Mouse (Mus musculus) left cerebral cortex, adult 8-10 months (tissue): ENCODE data around the gene Tunar. TPM values are rescaled to one million over a fixed set of nuclear protein-coding genes. Genes with fewer than 3 reads are reported as not detected.

ENCODE experiments used
- DNase-seq, 2 experiments: peaks; one replicate each; pipeline ENCODE4 v3.0.0; 2022; ENCODE audit warnings: low spot score in 2 of 2
- total RNA-seq, 4 experiments: library from RNA; stranded (reverse); gene quantifications; 2 replicates each; pipeline ENCODE4 v1.2.4; 2022

Tunar gene
- total RNA-seq = 10 to 100 TPM in 1 of 4 experiments, 1 to 10 TPM in 3; 9.0 to 10.2 (median 9.4) TPM

DNA sequence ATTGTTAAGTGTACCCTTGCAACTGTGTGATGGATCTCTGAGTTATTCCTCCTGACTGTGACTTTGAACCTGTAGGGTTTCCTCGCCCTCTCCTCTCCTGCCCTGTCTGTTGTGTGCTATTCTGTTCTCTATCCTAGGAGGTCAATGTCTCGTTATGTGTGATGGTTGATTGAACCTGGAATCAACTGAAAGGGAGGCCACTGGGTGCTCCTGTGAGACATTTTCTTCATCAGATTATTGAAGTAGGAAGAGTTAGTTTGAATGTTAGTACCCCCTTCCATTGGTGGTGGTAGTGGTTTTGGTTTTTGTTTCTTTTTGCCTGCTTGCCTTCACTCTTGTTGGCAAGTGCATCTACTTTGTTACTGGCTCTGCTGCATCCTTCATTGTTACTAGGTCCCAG is at the start of gene Tunar:
Gene Tunar (plus strand): TSS at position 301 of the 400 bp plus-strand sequence.
- DNase-seq = no peak

DNA sequence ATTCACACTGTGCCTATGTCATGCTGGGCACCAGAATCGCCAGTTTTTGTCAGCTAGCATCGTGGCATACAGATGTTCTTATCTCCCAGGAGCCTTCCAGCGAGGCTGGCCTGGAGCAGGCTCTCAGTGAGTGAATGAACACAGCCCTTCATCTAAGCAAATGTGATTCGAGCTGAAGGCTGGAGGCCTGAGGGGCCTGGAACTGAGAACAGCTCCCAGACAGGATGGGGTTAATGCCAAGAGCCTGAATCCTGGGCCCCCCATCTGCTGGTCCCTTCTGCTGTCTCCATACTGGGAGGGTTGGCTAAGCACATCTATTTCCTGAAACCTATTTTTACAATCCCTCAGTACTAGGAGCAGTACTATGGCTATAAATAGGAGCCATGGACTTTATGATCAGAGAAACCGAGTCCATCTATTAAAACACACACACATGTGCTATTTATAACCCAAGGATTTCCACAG is 21.1 kb upstream of the Tunar start:
- no peak for DNase-seq

DNA sequence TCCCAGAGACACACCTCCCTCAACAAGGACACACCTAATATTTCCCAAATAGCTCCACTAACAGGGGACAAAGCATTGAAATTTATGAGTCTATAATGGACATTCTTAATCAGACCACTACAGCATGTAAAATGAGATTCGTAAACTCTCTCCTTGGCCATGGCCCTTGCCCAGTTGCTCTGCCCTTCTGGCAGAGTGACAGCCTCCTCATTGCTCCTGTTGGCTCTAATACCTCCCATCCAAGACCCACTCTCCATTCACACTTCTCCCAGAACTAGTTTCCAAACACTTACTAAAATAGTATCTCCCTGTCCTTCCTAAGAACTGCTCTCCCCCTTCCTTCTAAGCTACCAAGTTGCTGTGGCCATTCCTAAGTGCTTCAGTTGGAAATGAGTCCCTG is 19.3 kb upstream of the Tunar start:
- no peak for DNase-seq

DNA sequence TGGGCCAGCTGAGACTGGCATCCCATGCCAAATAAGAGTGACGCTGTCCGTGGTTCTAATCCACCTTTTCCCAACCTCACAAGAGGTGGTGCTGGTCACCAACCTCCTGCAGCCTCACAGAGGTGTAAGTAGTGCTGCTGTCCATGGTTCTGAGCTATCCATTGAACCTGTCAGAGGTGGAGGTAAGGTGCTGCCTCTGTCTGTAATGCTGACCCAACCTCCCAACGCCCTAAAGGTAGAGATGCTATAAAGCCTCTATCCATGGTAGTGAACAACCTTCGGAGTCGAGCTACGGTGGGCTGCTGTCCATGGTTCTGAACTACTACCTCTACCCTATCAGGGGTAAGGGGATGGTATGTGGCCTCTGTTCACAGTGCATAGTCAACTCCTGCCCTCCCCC is 11.5 kb upstream of the Tunar start:
- DNase-seq = no peak

DNA sequence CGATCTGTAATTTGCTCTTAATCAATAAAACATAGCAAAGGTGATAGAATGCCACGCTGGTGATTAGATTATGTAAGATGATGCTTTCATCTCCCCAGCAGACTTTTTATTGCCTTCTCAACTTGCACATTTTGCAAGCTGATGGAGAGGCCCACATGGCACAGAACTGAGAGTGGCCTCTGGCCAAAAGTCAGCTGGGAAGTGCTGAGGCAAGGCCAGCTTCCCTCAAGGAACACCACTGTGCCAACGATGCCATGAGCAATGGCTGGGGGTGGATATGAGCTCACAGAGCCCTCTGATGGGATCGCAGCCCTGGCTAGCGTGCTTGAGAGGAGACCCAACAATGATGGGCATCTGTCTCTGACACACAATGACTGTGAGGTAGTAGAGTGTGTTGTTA is 6.6 kb upstream of the Tunar start:
- DNase-seq = no peak

DNA sequence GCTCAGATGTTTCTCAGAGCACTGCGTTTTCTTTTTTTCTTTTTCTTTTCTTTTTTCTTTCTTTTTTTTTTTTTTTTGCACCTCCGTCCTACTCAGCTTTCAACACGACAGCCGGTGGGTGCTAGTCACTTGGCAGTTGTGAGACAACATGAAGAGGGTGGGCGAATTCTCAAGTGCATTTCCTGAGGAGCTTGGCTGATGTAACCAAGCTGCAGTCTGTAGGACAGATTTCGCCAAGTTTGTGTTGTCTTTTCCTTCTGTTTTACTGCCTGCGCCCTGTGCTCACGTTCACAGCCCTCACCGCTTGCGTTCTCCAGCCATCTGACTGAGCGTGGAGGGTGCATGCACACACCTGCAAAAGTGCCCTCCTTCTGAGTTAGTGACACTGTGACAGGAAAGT is 5.3 kb upstream of the Tunar start:
- peak in 1 of 2 experiments; percentile 87 for DNase-seq

DNA sequence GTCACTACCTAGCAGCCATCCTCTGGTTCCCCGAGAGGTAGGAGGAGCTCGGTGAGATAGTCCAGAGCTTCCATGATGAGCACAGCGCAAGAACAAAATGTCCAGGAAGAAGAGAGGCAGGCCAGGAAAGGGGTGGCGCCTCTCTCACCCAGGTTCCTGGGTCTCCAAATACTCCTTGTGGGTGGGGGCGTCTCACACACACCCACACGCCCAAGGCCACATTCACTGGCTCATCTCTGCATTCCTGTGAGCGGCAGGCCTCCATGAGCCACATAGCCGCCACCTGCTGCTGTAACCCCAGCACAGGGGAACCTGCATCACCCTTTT is 2.4 kb downstream of the Tunar start:
- DNase-seq = peak in 1 of 2 experiments; percentile 22

DNA sequence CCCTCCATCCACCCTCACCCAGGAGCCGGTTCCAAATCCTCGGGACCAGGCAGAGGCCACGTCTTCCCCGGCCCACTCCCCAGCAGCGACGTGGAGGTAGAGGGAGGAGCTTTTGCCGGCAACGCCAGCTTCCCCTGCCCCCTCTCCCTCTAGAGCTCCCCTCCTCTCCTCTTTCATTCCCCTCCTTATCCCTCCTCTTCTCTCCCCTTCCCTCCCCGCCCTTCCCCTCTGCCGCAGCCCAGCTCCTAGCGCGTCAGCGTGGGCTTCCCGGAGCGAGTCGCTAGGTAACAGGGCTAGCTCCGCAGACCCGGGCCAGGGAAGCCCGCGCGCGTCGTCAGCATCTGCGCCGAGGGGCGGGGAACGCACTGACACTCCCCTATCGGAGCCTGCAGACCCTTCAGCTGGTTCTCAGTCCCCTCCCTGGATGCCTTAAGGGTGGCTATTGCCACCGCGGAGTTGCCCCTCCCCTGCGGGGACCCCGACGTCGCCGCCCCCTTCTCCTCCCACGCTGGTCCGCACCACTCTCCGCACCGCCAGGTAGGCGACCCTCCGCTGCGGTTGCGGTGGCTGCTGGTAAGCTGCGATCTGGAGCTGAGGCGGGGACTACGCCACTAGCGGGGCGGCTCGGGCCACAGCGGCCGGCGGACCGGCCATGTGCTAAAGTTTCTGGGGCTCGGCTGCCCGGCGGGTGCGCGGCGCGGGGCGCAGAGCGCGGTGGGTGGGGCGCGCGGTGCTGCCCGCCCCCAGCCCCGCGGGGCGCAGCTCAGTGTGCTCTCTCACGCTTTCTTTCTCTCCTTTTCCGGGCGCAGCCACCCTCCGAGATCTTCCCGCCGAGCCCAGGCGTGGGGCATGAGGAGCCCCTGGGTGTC is 3.0 kb downstream of the Tunar start:
- DNase-seq = peak; percentile 22 to 50

DNA sequence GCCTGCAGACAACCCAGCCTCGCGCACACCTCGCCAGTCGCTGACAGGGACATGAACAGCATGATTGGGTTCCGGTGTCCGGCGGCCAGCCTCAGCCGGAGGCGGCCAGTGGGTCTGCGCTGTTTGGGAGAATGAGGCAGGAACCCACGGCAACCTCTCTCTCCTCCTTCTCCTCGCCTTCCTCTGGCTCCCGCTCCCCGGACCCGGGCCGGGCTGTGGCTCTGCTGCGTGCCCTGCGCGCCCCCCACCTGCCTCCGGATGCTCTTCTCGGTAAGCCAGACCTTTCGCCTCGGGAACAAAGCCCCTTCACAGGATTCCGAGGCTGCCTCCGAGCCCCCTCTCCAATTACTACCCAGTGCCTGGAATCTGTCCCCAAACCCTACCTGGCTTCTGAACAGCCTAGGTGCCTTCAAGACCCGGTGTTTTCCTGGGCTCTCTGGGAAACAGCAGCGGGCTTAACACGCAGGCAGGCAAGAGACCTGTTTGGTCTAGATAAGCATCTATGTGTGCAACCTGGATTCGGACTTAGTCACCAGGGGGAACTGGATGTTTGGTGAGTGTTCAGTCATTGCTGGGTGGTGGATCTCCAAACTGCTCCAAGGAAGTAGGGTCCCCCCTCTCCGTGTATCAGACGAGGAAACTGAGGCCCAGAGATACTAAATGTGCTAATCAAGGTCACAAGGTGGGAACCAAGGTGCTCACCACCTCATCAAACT is 3.8 kb downstream of the Tunar start:
- DNase-seq = no peak

DNA sequence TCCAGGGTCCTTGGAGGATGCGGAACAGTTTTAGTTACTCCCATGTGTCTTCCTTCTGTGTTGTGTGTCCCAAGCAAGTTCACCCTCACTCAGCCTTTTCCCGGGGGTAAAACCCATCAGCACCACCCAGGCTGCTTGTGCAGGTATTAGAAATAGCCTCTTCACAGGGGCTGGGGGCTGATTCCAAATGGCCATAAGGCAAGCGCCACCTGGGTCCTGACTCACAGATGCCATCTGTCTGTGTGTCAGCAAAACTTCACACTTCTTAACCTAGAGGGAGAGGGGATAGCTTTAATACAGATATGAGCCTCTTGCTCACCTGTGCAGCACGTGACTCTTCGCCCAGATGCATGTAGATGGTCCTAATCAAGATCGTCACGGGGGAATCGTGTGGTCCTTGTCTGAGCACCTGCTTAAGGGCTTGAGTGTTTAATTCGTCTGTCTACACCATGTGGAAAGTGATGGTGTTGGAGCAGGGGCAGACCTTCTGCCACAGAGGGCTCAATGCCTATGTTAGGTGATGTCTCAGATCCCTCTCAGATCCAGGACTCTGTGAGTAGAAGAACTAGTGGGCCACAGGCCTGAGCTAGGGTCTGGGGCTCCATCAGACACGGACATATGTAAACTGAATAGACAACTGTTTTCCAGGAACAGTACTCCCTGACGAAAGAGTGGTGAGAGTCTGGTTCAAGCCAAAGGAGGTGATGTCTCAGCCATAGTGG is 4.7 kb downstream of the Tunar start:
- DNase-seq = no peak

DNA sequence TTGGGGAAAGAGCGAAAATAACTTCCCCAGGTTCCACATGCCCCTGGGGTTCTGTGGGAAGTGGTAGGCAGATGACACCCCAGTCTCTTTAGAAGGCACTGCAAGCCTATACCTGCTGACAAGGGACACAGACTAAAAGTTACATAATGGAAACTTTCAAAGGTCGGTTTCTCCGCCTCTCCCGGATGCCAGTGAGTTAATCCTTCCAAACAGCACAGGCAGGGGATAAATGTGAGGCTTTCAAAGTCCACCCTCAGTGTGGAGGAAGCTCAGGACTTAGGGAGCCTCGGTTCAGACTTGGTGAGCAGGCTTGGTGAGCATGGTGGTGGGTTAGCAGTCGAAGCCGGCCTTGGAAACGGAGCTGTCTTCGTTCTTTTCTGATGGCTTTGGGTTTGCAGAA is 7.9 kb downstream of the Tunar start:
- DNase-seq = no peak

DNA sequence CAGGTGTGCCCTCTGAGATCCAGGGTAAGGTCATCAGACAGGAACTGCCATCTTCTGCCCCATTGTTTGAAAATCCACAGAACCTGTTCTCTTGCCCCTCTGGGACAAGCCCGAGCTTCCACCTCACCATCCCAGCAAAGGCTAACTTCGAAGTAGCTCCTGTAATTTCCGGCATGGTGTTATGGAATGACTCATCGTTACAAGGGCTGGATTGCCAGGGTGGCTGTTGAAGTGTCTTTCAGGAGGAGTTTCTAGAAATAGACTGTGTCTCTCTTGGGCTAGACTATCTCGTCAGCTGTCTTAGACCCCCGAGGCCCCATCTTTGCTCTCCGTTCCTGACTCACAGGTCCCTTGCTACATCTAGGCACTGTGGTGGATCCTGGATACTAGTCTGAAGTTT is 10.8 kb downstream of the Tunar start:
- DNase-seq = no peak

DNA sequence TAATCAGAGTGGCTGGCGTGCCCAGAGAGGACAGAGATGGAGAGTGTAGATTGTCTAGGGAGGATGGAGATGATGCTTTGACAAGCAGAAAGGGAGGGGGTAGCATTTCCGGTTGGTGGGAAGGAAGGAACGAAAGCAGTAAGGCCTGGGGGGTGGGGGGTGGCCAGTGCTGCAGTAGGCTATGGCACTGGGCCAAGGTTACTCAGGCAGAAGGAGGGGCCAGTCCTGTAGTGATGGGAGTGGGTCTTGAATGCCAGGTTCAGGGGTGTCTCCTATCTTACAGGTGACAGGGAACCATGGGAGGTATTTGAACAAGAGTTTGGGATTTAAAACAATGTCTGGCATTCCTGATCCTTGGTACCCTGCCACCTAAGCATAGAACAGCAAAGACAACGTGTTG is 13.2 kb downstream of the Tunar start:
- DNase-seq = no peak

DNA sequence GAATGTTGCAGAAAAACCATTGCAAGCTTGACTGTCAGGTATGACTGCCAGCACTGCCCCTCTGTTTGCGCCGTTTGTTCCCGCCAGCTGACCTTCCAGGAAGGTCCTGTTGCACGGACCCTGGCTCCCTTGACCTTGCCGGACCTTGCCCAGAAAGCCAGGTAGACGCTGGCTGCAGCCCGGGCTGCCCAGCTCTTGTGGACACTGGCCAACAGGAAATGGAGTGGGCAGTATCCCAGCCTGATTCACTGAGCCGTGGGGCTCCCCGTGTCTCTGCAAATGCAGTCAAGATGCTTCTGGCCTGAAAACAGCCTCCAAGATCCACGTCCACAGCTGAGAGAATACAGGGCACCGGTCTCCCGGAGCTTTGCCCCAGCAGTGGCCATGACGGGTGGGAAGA is 13.6 kb downstream of the Tunar start:
- DNase-seq = no peak

DNA sequence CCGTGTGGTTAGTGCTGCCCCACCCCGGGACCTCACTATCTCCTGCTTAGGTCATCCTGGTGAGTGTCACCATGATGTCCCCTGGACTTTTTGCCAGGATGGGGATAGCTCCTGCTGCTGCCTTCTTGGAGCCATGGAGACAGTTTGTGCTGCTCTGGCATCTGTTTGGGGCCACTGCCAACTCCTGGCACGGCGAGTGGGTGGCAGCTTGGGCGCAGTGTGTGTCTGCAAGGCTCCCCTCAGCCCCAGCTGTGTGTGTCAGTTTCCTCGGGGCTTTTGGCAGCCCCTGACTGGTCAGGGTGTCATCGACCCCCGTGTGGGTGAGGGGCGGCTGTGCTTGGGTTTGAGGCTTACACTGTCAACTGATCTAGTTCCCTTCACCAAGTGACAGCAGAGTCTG is 20.6 kb downstream of the Tunar start:
- peak; percentile 56 to 61 for DNase-seq

DNA sequence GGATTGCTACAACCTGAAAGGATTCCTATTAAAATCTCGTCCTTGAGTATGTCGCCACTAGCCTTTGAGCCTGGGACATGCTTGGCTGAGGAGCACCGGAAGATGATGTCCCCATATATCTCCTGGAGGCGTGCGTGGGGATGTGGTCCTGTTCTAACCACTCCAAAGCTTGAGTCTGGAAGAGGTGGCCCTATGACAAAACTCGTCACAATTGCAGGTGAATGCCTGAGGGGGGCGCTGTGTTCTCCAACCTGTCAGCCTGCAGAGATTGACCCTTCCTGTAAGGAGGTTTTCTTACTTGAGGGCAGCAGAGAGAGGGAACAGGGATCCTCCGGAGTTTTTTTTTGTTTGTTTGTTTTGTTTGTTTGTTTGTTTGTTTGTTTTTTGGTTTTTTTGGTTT is 21.1 kb downstream of the Tunar start:
- no peak for DNase-seq

DNA sequence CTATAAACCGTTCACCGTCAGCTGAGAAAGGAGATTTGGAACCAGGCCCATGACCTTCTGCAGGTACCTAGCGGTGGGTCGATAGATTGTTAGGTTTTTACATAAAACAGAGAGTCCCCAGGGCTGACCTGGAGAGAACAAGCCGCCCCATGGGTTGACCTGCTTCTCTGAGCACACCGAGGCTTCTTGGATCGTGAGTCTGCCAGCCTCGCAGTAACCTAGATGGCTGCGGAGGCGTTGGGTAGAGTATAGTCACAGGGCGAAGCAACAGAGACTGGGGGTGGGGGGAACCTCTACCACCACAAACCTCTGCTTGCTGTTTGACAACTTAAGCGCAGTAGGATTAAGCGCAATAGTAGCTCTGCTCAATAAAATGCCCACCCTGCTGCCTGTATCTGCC is 23.1 kb downstream of the Tunar start:
- DNase-seq = no peak

DNA sequence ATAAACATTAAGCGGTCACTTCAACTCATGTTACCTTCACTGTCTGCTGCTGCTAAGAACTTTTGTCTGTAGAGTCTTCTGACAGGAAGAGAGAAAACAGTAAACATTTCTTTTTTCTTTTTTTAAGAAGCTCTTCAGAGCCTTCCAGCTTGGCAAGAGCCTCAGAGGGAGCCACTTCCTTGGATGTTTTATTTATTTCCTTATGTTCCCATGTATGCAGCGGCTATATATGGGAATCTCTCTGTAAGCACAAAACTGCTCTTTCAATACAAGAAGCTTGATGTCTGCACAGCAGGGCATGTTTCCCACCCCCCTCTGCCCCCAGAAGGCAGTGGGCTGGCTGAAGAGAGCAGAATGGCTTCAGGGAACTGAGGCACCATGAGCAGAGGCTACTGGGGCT is 30.0 kb downstream of the Tunar start:
- DNase-seq = no peak

DNA sequence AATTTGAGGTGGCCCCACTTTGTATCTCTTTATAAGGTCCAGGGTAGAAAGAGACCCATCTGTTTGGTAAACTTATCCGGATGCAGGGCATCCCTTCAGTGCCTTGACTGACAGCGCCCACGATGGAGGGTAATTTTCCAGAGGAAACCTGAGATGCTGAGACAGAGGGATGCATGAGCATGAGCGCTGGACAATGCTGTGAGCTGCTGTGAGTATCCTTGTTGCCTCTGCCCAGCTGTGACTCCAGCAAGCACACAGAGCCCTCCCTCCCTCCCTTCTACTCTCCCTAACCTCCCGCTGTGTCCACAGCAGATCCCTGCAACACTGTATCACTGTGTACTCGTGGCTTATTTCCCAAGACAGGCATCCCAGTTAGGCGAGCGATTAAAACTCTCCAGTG is 40.9 kb downstream of the Tunar start:
- no peak for DNase-seq

DNA sequence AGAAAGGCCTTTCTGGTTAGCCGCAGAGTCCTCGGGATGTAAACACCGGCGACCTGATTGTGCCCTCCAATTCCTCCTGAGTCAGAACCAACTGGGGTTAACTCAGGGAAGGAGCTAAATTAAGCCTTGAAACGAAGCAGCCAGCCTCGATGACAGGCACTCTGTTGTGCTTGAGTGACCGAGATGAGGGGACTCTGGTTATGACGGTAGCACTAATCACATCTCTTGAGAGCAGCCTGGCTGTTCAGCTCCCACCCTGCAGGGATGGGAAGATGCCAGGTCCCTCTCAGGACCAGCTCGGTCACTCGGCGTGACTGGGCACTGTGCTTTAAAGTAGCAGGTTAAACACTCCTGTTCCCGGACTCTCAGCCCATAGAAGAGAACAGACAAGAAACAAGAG is 43.3 kb downstream of the Tunar start:
- DNase-seq = no peak

DNA sequence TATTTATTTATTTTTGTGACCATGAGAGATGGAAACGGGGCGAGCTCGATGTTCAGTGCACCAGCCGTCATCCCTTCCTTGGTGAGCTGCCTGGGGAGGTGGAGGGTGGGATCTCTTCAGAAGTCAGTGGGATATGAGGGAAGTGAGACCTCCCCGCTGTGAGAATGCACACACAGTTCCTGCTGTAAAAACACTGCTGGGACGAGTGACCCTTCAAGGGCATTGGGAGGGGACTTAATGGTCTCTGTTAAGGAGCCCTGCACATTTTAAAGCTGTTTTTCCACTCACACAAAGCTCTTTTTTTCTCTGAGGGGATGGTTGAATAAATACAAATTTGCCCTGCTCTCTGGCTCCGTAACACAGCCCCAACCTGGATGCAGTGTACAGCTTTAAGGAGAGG is 49.1 kb downstream of the Tunar start:
- DNase-seq = no peak

DNA sequence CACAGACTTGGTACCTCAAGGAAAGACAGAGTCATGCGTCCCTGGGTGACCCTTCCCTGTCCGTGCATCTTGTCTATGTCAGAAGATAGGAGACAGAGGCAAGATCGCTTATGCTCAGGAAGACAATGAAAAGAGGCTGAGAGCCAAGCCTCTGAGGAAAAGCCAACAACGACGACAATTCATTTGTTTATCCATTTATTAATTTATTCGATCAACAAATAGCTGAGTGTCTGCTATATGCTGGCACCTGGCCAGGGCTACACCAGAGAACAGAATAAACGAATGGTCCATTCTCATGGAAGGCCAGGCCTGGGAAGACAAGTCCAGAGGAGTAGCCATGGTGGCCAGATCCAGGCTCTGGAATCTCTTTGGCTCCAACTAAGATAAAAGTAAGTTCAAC is 61.0 kb downstream of the Tunar start:
- no peak for DNase-seq
